Mouse (Mus musculus) gonadal fat pad, adult 2 months (tissue): ENCODE data around the gene Pgm1. TPM values are rescaled to one million over a fixed set of nuclear protein-coding genes. Genes with fewer than 3 reads are reported as not detected.
A peak's percentile ranks its signal among the peaks of the same experiment; 100 is the strongest.

Experiments
- DNase-seq: peaks from one replicate; pipeline ENCODE4 v3.0.0-alpha.2; 2012; ENCODE audit warnings: low read depth
- polyA plus RNA-seq: library from polyadenylated mRNA; depleted of rRNA; stranded (reverse); fragments of >200 nt; gene quantifications from 2 replicates; pipeline ENCODE4 v1.2.3, GENCODE M21; 2012

Pgm1 gene
- polyA plus RNA-seq, 1 experiment: 115 TPM

GRCm38 (mm10) chr4:99957186-99957585 is 28.0 kb downstream of the Pgm1 start:
- DNase-seq: no peak

DNA sequence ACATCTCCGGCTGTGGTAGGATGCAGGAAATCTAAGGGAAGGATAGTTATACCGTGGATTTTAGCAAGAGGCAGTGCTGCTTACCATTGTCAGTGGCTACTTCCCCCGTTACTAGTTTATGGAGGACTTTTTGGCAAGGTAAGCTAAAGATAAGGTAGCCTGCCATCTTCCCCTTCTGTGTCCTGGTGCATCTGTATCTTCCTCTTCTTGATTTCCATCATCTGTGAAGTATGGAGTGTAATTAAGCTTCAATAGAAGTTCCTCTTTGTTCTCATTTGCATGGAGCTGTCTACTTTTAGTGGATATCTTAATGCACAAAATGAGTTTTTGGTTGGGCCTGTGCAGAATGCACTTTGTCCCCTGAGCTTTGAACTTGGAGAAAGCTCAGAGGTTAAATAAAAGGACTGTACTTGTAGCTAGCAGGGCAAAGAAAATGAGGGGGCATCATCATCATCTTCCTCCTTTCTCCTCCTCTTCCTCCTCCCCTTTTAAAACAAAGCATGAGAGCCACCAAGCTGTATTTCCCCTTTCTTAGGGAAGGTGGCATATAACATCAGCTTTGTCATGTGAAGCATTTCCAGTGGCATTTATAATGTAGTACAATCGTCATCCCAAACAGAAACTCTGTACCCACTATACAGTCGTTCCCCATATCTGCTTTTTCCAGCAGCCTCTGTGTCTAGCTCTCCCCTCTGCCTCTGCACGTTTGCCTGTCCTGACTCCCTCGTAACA is 29.0 kb downstream of the Pgm1 start:
- no peak for DNase-seq

GRCm38 (mm10) chr4:99959308-99959707 is 30.1 kb downstream of the Pgm1 start:
- DNase-seq: no peak

DNA sequence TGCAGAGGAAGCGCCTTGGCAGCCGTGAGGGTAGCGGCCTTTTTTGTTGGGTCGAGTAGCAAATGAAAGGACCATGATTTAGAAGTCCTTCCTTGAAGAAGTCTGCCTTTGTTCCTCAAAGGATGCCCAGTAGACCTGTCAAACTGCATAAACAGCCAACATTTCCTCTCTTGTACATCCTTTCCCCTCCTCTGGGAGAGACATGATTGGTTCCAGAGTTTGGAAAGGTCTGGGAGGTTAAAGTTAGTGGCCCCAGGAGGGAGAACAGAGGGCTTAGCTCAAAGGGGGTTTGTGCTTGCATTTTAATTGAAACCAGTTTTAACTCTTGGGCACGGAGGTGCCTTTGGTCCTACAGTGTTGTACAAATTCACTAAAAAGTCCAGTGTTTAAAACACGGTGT is 37.3 kb downstream of the Pgm1 start:
- no peak for DNase-seq

GRCm38 (mm10) chr4:99969328-99969727 is 40.1 kb downstream of the Pgm1 start:
- DNase-seq: no peak

DNA sequence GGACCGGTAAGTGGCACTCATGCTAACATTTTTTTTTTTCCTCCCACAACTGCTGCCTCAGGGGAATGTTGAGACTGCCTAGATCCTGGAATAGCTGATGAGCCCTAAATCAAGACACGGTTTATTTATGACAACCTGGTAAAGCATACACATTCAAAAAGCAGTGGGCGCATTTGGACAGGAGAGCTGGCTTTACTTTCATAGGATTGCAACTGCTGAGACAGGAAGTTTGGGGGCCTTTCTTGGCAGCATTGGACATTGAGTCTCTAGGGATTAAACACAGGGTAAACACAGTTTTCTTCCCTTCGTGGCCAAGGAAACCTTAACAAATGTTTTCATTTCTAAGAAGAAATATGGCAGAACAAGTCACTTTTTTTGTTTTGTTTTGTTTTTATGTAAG is 40.9 kb downstream of the Pgm1 start:
- DNase-seq: no peak

GRCm38 (mm10) chr4:99972886-99973285 is 43.7 kb downstream of the Pgm1 start:
- DNase-seq: no peak

GRCm38 (mm10) chr4:99973931-99974330 is 44.7 kb downstream of the Pgm1 start:
- DNase-seq: no peak

GRCm38 (mm10) chr4:99974375-99974774 is 45.2 kb downstream of the Pgm1 start:
- DNase-seq: no peak

GRCm38 (mm10) chr4:99979326-99979725 is 50.1 kb downstream of the Pgm1 start:
- DNase-seq: no peak

GRCm38 (mm10) chr4:99981216-99981615 is 52.0 kb downstream of the Pgm1 start:
- no peak for DNase-seq

DNA sequence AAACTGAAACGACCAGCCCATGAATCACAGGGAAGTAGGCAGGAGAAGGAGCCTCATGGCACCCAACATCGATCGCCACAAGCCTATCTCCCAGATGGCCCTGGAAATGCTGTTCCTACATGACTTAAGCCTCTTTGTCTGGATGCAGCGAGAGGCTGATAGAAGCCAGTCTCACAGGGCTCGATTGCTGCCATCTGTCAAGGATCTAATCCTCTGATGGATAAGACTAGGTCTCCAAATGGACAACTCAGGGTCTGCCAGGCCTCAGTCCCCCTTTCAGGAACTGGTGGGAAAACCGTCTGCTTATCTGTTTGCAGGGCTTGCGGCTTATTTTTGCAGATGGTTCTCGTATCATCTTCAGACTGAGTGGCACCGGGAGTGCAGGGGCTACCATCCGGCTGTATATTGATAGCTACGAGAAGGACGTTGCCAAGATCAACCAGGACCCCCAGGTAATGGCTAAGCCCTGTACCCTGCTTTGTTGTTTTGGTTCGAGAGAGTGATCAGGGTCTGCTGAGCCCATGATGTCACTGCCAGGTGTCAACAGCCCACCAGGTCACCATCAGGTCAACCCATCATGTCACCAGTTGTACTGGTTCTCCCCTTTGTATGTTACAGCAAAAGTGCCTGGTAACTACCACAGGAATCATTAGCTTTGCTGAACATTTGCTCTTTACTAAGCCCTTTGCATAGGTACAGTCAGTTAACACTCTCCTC is 54.6 kb downstream of the Pgm1 start:
- no peak for DNase-seq

DNA sequence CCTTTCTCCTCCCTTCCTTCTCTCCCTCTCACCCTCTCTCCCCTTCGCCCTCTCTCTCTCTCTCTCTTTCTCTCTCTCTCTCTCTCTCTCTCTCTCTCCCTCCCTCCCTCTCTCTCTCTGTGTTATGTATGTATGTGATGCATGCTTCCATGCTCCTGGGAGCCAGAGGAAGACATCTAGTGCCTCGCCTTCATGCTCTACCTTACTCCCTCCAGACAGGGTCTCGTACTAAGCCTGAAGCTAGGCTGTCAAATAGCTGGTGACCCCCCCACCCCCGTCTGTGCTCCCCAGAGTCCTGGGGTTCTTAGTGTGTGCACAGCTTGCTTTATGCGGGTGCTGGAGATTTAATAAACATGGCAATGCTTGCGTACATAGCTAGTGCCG is 55.1 kb downstream of the Pgm1 start:
- no peak for DNase-seq

DNA sequence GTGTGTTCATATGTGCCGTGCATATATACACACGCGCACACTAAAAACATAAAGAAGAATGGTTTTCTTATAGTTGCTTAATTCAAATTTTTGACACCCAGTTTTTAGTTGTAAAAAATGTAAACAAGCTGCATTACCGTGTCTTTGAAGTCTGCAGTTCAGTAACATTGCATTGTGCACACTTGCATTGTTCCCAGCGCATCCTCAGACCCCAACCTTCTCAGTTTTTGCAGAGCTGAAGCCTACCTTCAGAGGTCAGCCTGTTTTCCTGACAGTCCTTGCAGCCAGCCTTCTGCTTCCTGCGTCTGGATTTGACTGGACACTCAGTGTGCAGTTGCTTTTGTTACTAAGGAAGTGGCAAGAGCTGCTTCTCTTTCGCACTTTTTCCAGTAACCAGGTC is 55.9 kb downstream of the Pgm1 start:
- no peak for DNase-seq

- no peak for DNase-seq
Measured at GRCm38 (mm10) chr4:99985631-99986030, 56.4 kb downstream of the Pgm1 start.

GRCm38 (mm10) chr4:99986609-99987008 is 57.4 kb downstream of the Pgm1 start:
- DNase-seq: no peak

GRCm38 (mm10) chr4:99988771-99989170 is 59.6 kb downstream of the Pgm1 start:
- no peak for DNase-seq

DNA sequence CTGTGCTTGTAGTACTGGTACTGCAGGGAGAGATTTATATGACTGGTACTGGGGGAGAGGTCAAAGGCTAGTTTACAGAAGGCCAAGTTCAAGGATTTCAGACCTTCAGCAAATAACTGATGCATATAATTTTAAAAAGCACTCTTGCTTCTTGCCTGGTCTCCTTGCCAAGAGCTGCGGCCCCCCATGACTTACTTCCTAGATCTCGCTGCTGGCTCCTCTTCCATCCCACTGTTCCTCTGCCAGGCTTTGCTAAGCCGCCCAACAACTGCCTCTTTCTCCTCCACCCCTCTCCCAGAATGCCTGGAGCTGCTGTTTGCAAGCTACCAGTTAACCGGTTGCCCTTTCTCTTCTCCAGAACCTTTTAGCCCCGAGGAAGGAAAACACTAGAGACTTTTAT is 71.8 kb downstream of the Pgm1 start:
- no peak for DNase-seq

- no peak for DNase-seq
Measured at GRCm38 (mm10) chr4:100001806-100002205, 72.6 kb downstream of the Pgm1 start.

- no peak for DNase-seq
Measured at GRCm38 (mm10) chr4:100007721-100008120, 78.5 kb downstream of the Pgm1 start.

DNA sequence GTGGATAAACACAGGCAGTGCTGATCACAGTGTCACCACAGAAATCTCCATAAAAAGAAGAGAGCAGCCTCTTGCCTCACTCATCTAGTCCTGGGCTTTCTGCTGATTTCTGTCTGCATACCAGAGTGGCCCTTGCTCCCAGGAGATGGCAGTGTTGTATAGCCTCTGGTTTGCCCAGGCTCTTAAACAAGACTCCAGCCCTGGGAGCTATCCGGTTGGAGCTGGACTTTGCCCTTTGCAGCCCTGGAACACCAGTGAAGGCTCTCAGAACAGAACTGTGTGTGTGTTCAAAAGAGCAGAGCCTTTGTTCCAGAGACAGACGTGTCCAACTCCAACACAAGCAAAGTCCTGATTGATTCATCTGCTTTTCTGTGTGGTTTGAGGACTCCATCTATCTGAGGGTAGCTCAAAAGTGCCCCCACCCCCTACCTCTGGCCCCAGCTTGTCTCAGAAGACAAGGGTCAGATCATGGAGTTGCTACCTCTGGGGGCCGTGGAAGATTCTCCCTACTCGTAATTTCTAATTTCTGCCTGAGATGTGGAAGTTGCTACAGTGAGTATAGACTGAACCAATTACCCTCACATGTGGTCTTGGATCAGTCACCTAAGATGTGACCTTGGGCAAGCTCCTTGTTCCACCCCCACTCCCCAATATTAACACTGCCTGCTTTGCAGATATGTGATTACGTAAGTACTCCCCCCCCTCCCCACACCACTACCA is 79.3 kb downstream of the Pgm1 start:
- DNase-seq: peak; percentile 38

DNA sequence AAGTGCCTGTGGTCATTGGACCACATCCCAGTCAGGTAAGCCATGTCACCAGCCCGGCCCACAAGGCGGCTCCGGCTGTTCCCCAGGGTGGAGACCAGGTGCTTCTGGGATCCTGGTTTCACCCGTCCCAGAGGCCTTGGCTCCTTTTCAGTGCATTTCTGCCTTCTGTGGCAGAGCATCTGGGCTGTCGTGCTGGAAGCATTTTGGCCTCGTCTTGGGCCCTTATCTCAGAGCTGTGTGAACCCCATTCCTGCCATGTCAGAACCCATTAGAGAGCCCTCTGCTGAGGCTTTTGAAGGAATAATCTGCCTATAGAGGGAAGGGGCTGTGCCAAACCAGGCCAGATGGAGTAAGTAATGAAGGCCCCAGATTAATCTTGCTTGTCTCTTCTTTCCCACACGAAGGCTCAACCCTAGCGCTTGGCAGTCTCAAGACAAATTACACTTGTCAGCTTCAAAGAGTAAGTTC is 80.0 kb downstream of the Pgm1 start:
- DNase-seq: peak; percentile 66

- no peak for DNase-seq
Measured at GRCm38 (mm10) chr4:100010916-100011315, 81.7 kb downstream of the Pgm1 start.
